Mouse (Mus musculus): Measurements from ENCODE around the gene Cdk14.
"Not testable (repeated sequence)": the region's sequence is repeated elsewhere in the genome, so short reads cannot be mapped to it uniquely, and the experiment has no call there.

Gene Cdk14

GRCm38 (mm10) chr5:5365285-5366076 is 54.6 kb downstream of the Cdk14 start:
- no peak for DNase-seq

- no peak for DNase-seq
These were observed 58.4 kb downstream of the Cdk14 start for GRCm38 (mm10) chr5:5361684-5362083.

- DNase-seq, result no peak
These were observed 59.8 kb downstream of the Cdk14 start for GRCm38 (mm10) chr5:5360338-5360737.

GRCm38 (mm10) chr5:5359915-5360314 is 60.2 kb downstream of the Cdk14 start:
- no peak for DNase-seq

- no peak for DNase-seq
These were observed 60.7 kb downstream of the Cdk14 start for GRCm38 (mm10) chr5:5359370-5359769.

- no peak for DNase-seq
These were observed 61.9 kb downstream of the Cdk14 start for GRCm38 (mm10) chr5:5358019-5358717.

- no peak for DNase-seq
These were observed 65.3 kb downstream of the Cdk14 start for GRCm38 (mm10) chr5:5354684-5355368.

GRCm38 (mm10) chr5:5353946-5354345 is 66.2 kb downstream of the Cdk14 start:
- DNase-seq, result no peak

GRCm38 (mm10) chr5:5344646-5345045 is 75.5 kb downstream of the Cdk14 start:
- no peak for DNase-seq

GRCm38 (mm10) chr5:5343741-5344140 is 76.4 kb downstream of the Cdk14 start:
- DNase-seq, result no peak

- DNase-seq, result no peak
These were observed 76.8 kb downstream of the Cdk14 start for GRCm38 (mm10) chr5:5343267-5343666.

- peak; percentile 66 for DNase-seq
These were observed 77.5 kb downstream of the Cdk14 start for GRCm38 (mm10) chr5:5342410-5343137.

GRCm38 (mm10) chr5:5341611-5342010 is 78.5 kb downstream of the Cdk14 start:
- no peak for DNase-seq

- no peak for DNase-seq
These were observed 86.2 kb downstream of the Cdk14 start for GRCm38 (mm10) chr5:5333916-5334315.

GRCm38 (mm10) chr5:5330926-5331460 is 89.1 kb downstream of the Cdk14 start:
- DNase-seq, result no peak

GRCm38 (mm10) chr5:5329018-5329417 is 91.1 kb downstream of the Cdk14 start:
- DNase-seq, result not testable (repeated sequence)

GRCm38 (mm10) chr5:5326716-5327115 is 93.4 kb downstream of the Cdk14 start:
- no peak for DNase-seq

- no peak for DNase-seq
These were observed 97.4 kb downstream of the Cdk14 start for GRCm38 (mm10) chr5:5322699-5323098.

GRCm38 (mm10) chr5:5320506-5321181 is 99.5 kb downstream of the Cdk14 start:
- DNase-seq, result no peak

- DNase-seq, result no peak
These were observed 100.1 kb downstream of the Cdk14 start for GRCm38 (mm10) chr5:5319824-5320505.

- no peak for DNase-seq
These were observed 105.8 kb downstream of the Cdk14 start for GRCm38 (mm10) chr5:5314270-5314669.
